In genomic region chr4:41758701-41759100, GRCm38 (mm10) we compare ENCODE assay signal across 18 mouse cellular contexts. TPM values are rescaled to one million over a fixed set of nuclear protein-coding genes. Genes with fewer than 3 reads are reported as not detected.
DNase-seq lines count a peak whose midpoint lies in the region; ATAC-seq and TF ChIP-seq lines count a peak whose summit lies in the region.
"Had no signal": no experiment of that assay in that cellular context is flagged by ENCODE, and none has a peak within 500 bp of the region (broad histone marks: within the 10 kb centered on the region; RNA-seq: fewer than 3 reads in every experiment).

No protein-coding gene starts in this region.

- TF ChIP-seq CTCF in heart, adult 2 months (IDR thresholded peaks at IDR 0.05): no peak
- TF ChIP-seq CTCF in kidney, adult 2 months (conservative IDR thresholded peaks at IDR 0.05; ENCODE audit: insufficient read depth, insufficient read length, low read depth, low read length): no peak
- no peak for TF ChIP-seq CTCF in liver, postnatal 0 days (IDR thresholded peaks at IDR 0.05; ENCODE audit: low read depth)

- no peak overlapping the region for H3K9ac ChIP-seq in heart, adult 2 months (ENCODE audit: low read depth, low read length)
- H3K9ac ChIP-seq in neural tube, embryonic 13.5 days: 0 out of 2 replicates have a peak overlapping the region, but pooled peaks have one; percentile 8
- H3K9ac ChIP-seq in neural tube, embryonic 15.5 days (replicated peaks): no peak overlapping the region
- peak overlapping the region; percentile 31; the same call in 1 of the 2 replicates for H3K9ac ChIP-seq in liver, postnatal 0 days (replicated peaks)
- H3K9ac ChIP-seq: limb, embryonic 13.5 days; neural tube, embryonic 12.5 days had no signal

- no peaks in the 10 kb centered on the region for H3K27me3 ChIP-seq in heart, adult 2 months (ENCODE audit: control insufficient read depth, insufficient read depth, low read length)
- H3K27me3 ChIP-seq in kidney, adult 2 months (replicated peaks; ENCODE audit: control insufficient read depth, insufficient read depth, low read length): no peaks in the 10 kb centered on the region
- H3K27me3 ChIP-seq in neural tube, embryonic 13.5 days: no peaks in the 10 kb centered on the region
- no peaks in the 10 kb centered on the region for H3K27me3 ChIP-seq in neural tube, embryonic 15.5 days (replicated peaks)
- no peaks in the 10 kb centered on the region for H3K27me3 ChIP-seq in liver, postnatal 0 days (ENCODE audit: insufficient read depth, low read length)
- H3K27me3 ChIP-seq: limb, embryonic 13.5 days; neural tube, embryonic 12.5 days had no signal

- H3K4me2 ChIP-seq in neural tube, embryonic 13.5 days: no peak overlapping the region
- H3K4me2 ChIP-seq in neural tube, embryonic 15.5 days: no peak overlapping the region
- H3K4me2 ChIP-seq in liver, postnatal 0 days (ENCODE audit: low read depth, low read length): no peak overlapping the region
- H3K4me2 ChIP-seq: limb, embryonic 13.5 days; neural tube, embryonic 12.5 days had no signal

- intact Hi-C loops in heart, adult 2 months (cut with DNase I): loop anchor here (2.0 kb wide), 1 partner anchor 16 kb away; the partner anchor contains the start of gene Ccl27a
- intact Hi-C loops in heart, postnatal 36 days (cut with DNase I): no loop called here

- no peak for ATAC-seq in neural tube, embryonic 13.5 days (ENCODE audit: low read depth)
- ATAC-seq in neural tube, embryonic 15.5 days (ENCODE audit: low FRiP score): no peak
- no peak for ATAC-seq in liver, postnatal 0 days
- ATAC-seq: forebrain, embryonic 14.5 days had no signal

- no peaks in the 10 kb centered on the region; the same call in 1 of the 2 replicates for H3K36me3 ChIP-seq in heart, adult 2 months (ENCODE audit: control insufficient read depth, insufficient read depth, low read length)
- no peaks in the 10 kb centered on the region; the same call in 1 of the 2 replicates for H3K36me3 ChIP-seq in kidney, adult 2 months (ENCODE audit: control insufficient read depth, insufficient read depth, low read length)
- H3K36me3 ChIP-seq in neural tube, embryonic 13.5 days: peaks cover 8% of the 10 kb centered on the region; the same call in 1 of the 2 replicates
- H3K36me3 ChIP-seq in neural tube, embryonic 15.5 days: peaks cover 7% of the 10 kb centered on the region; the same call in 1 of the 2 replicates
- peaks cover 12% of the 10 kb centered on the region for H3K36me3 ChIP-seq in liver, postnatal 0 days (replicated peaks; ENCODE audit: insufficient read depth, low read length)
- H3K36me3 ChIP-seq: neural tube, embryonic 12.5 days had no signal

- TF ChIP-seq POLR2A in heart, adult 2 months (IDR thresholded peaks at IDR 0.05; ENCODE audit: insufficient read depth, low read depth, low read length): no peak
- no peak for TF ChIP-seq POLR2A in kidney, adult 2 months (IDR thresholded peaks at IDR 0.05; ENCODE audit: low read depth, low read length)

- H3K4me3 ChIP-seq in heart, adult 2 months: no peak overlapping the region
- H3K4me3 ChIP-seq in kidney, adult 2 months (ENCODE audit: insufficient read depth, low read depth, low read length): no peak overlapping the region
- H3K4me3 ChIP-seq in neural tube, embryonic 13.5 days: no peak overlapping the region
- no peak overlapping the region for H3K4me3 ChIP-seq in neural tube, embryonic 15.5 days (replicated peaks)
- no peak overlapping the region for H3K4me3 ChIP-seq in liver, postnatal 0 days (ENCODE audit: low read depth, low read length)
- H3K4me3 ChIP-seq: limb, embryonic 13.5 days; neural tube, embryonic 12.5 days had no signal

- DNase-seq in heart, adult 2 months: no peak
- DNase-seq in heart, postnatal 36 days: no peak
- no peak for DNase-seq in kidney, adult 2 months
- no peak for DNase-seq in kidney, adult 9 months
- DNase-seq in liver, postnatal 0 days: no peak
- DNase-seq in T-cell, adult 2 months (ENCODE audit: low spot score): no peak
- DNase-seq: embryo, embryonic 11 days had no signal

- H3K27ac ChIP-seq in heart, adult 2 months: peak overlapping the region; percentile 94
- peak overlapping the region; percentile 98 for H3K27ac ChIP-seq in kidney, adult 2 months (ENCODE audit: insufficient read depth, low read depth, low read length)
- H3K27ac ChIP-seq in neural tube, embryonic 13.5 days (replicated peaks): no peak overlapping the region
- no peak overlapping the region for H3K27ac ChIP-seq in neural tube, embryonic 15.5 days (replicated peaks)
- H3K27ac ChIP-seq in liver, postnatal 0 days (ENCODE audit: low read depth): peak overlapping the region; percentile 98
- H3K27ac ChIP-seq: neural tube, embryonic 12.5 days had no signal

- H3K79me2 ChIP-seq in heart, adult 2 months (replicated peaks; ENCODE audit: control insufficient read depth, insufficient read depth, low read length): no peaks in the 10 kb centered on the region

- 87% methylated on average over 4 of the region's 4 CpGs for WGBS in heart, adult 2 months
- 81% methylated on average over 4 of the region's 4 CpGs for WGBS in kidney, adult 2 months
- 96% methylated on average over 4 of the region's 4 CpGs for WGBS in neural tube, embryonic 13.5 days
- WGBS in neural tube, embryonic 15.5 days: 95% methylated on average over 4 of the region's 4 CpGs
- WGBS in liver, postnatal 0 days (ENCODE audit: insufficient replicate concordance): 86% methylated on average over 4 of the region's 4 CpGs

- no peak for TF ChIP-seq EP300 in heart, adult 2 months (IDR thresholded peaks at IDR 0.05; ENCODE audit: insufficient read depth, low read depth, low read length)
- TF ChIP-seq EP300 in liver, postnatal 0 days (IDR thresholded peaks at IDR 0.05; ENCODE audit: low read depth): no peak

- peaks cover 6% of the 10 kb centered on the region for H3K4me1 ChIP-seq in heart, adult 2 months (ENCODE audit: control insufficient read depth, insufficient read depth, low read length)
- peaks cover 28% of the 10 kb centered on the region; the same call in 1 of the 2 replicates for H3K4me1 ChIP-seq in kidney, adult 2 months (ENCODE audit: control insufficient read depth, insufficient read depth, low read length)
- H3K4me1 ChIP-seq in neural tube, embryonic 13.5 days (replicated peaks): peaks cover 48% of the 10 kb centered on the region
- peaks cover 51% of the 10 kb centered on the region for H3K4me1 ChIP-seq in neural tube, embryonic 15.5 days
- peaks cover 41% of the 10 kb centered on the region for H3K4me1 ChIP-seq in liver, postnatal 0 days (ENCODE audit: insufficient read depth)

- no peaks in the 10 kb centered on the region for H3K9me3 ChIP-seq in neural tube, embryonic 13.5 days
- no peaks in the 10 kb centered on the region for H3K9me3 ChIP-seq in neural tube, embryonic 15.5 days (replicated peaks)
- no peaks in the 10 kb centered on the region for H3K9me3 ChIP-seq in liver, postnatal 0 days (ENCODE audit: low read length)
- H3K9me3 ChIP-seq: limb, embryonic 13.5 days; neural tube, embryonic 12.5 days had no signal

RNA-seq across cellular contexts. Expression of gene Sigmar1, which starts 2.7 kb away (rescaled TPM):
- 10 to 100 TPM; 19.6 to 20.7 TPM for total RNA-seq in heart, adult 2 months (2021)
- polyA plus RNA-seq in heart, adult 2 months (2012; rRNA removed): 33.2 and 47.7 TPM in 2 replicates
- 10 to 100 TPM; 19.7 to 23.5 TPM for total RNA-seq in heart, postnatal 36 days (2021)
- 60.6 and 69.7 TPM in 2 replicates for polyA plus RNA-seq in kidney, adult 2 months (2012; rRNA removed)
- 75.1 and 75.2 TPM in 2 replicates for polyA plus RNA-seq in neural tube, embryonic 13.5 days (2015; fragmentation: Nextera tagmentation; extraction: Ambion mirVana)
- 92.1 and 97.3 TPM in 2 replicates for polyA plus RNA-seq in neural tube, embryonic 15.5 days (2015; fragmentation: Nextera tagmentation; extraction: Ambion mirVana)
- 73.2 and 77.7 TPM in 2 replicates for polyA plus RNA-seq in liver, postnatal 0 days (2015; fragmentation: Nextera tagmentation; extraction: Ambion mirVana)

RNA-seq across cellular contexts. Expression of gene Galt, which starts 3.7 kb away (rescaled TPM):
- 10 to 100 TPM; 42.5 to 52.7 TPM for total RNA-seq in heart, adult 2 months (2021)
- 136 and 137 TPM in 2 replicates for polyA plus RNA-seq in heart, adult 2 months (2012; rRNA removed)
- total RNA-seq in heart, postnatal 36 days (2021): 10 to 100 TPM; 58.5 to 59.4 TPM
- 162 and 175 TPM in 2 replicates for polyA plus RNA-seq in kidney, adult 2 months (2012; rRNA removed)
- polyA plus RNA-seq in neural tube, embryonic 13.5 days (2015; fragmentation: Nextera tagmentation; extraction: Ambion mirVana): 35.4 and 38.0 TPM in 2 replicates
- 48.4 and 54.8 TPM in 2 replicates for polyA plus RNA-seq in neural tube, embryonic 15.5 days (2015; fragmentation: Nextera tagmentation; extraction: Ambion mirVana)
- 40.9 and 46.2 TPM in 2 replicates for polyA plus RNA-seq in liver, postnatal 0 days (2015; fragmentation: Nextera tagmentation; extraction: Ambion mirVana)

RNA-seq across cellular contexts. Expression of gene Ccl27a, which starts 15.3 kb away (rescaled TPM):
- total RNA-seq in heart, adult 2 months (2021): 10 to 100 TPM; 17.7 to 20.2 TPM
- polyA plus RNA-seq in heart, adult 2 months (2012; rRNA removed): 23.0 and 23.6 TPM in 2 replicates
- total RNA-seq in heart, postnatal 36 days (2021): 10 to 100 TPM; 19.1 to 19.4 TPM
- polyA plus RNA-seq in kidney, adult 2 months (2012; rRNA removed): 49.2 and 54.0 TPM in 2 replicates
- 204 and 212 TPM in 2 replicates for polyA plus RNA-seq in neural tube, embryonic 13.5 days (2015; fragmentation: Nextera tagmentation; extraction: Ambion mirVana)
- polyA plus RNA-seq in neural tube, embryonic 15.5 days (2015; fragmentation: Nextera tagmentation; extraction: Ambion mirVana): 213 and 281 TPM in 2 replicates
- polyA plus RNA-seq in liver, postnatal 0 days (2015; fragmentation: Nextera tagmentation; extraction: Ambion mirVana): 10.1 and 11.7 TPM in 2 replicates
- polyA plus RNA-seq: C2C12 had no signal

RNA-seq across cellular contexts. Expression of gene Arid3c, which starts 27.8 kb away (rescaled TPM):
- not detected for total RNA-seq in heart, adult 2 months (2021)
- polyA plus RNA-seq in heart, adult 2 months (2012; rRNA removed): not detected in 2 replicates
- total RNA-seq in heart, postnatal 36 days (2021): not detected
- polyA plus RNA-seq in kidney, adult 2 months (2012; rRNA removed): not detected in 2 replicates
- polyA plus RNA-seq in neural tube, embryonic 13.5 days (2015; fragmentation: Nextera tagmentation; extraction: Ambion mirVana): 1.6 and 2.2 TPM in 2 replicates
- polyA plus RNA-seq in neural tube, embryonic 15.5 days (2015; fragmentation: Nextera tagmentation; extraction: Ambion mirVana): 1.1 and 1.6 TPM in 2 replicates
- not detected in 2 replicates for polyA plus RNA-seq in liver, postnatal 0 days (2015; fragmentation: Nextera tagmentation; extraction: Ambion mirVana)
- total RNA-seq: granulocyte monocyte progenitor cell, adult 5-6 weeks; layer of hippocampus, adult 18-20 months; megakaryocyte-erythroid progenitor cell, adult 5-6 weeks had no signal
- polyA plus RNA-seq: C2C12; intestine, embryonic 14.5 days; thymus, postnatal 0 days had no signal

RNA-seq across cellular contexts. Expression of gene Dctn3, which starts 35.7 kb away (rescaled TPM):
- 10 to 100 TPM; 68.4 to 75.7 TPM for total RNA-seq in heart, adult 2 months (2021)
- polyA plus RNA-seq in heart, adult 2 months (2012; rRNA removed): 49.1 and 54.3 TPM in 2 replicates
- 10 to 100 TPM; 70.7 to 77.7 TPM for total RNA-seq in heart, postnatal 36 days (2021)
- 76.0 and 92.6 TPM in 2 replicates for polyA plus RNA-seq in kidney, adult 2 months (2012; rRNA removed)
- 278 and 317 TPM in 2 replicates for polyA plus RNA-seq in neural tube, embryonic 13.5 days (2015; fragmentation: Nextera tagmentation; extraction: Ambion mirVana)
- polyA plus RNA-seq in neural tube, embryonic 15.5 days (2015; fragmentation: Nextera tagmentation; extraction: Ambion mirVana): 271 and 320 TPM in 2 replicates
- 64.0 and 65.2 TPM in 2 replicates for polyA plus RNA-seq in liver, postnatal 0 days (2015; fragmentation: Nextera tagmentation; extraction: Ambion mirVana)

Comparison
In these comparisons a context has a peak if more than half of its experiments do, and no peak if none do; other contexts are left out.
1. H3K9ac ChIP-seq: peak in neural tube, embryonic 13.5 days (single experiment) and liver, postnatal 0 days (single experiment); none in heart, adult 2 months (single experiment) and neural tube, embryonic 15.5 days (single experiment).
2. H3K27ac ChIP-seq: peak in heart, adult 2 months (single experiment), kidney, adult 2 months (single experiment) and liver, postnatal 0 days (single experiment); none in neural tube, embryonic 13.5 days (single experiment) and neural tube, embryonic 15.5 days (single experiment).